Mouse (Mus musculus): ENCODE data around the gene Mst1r. TPM values are rescaled to one million over a fixed set of nuclear protein-coding genes. Genes with fewer than 3 reads are reported as not detected.
A peak's percentile ranks its signal among the peaks of the same experiment; 100 is the strongest.

Gene Mst1r
- polyA plus RNA-seq, 1 experiment from 2014 or later = 2.6 TPM

GRCm38 (mm10) chr9:107888267-107888850 lies 18.3 kb upstream of the Mst1r start:
- ATAC-seq = peak; percentile 82
- Histone ChIP-seq H3K4me1 (ENCODE audit: control insufficient read depth, insufficient read depth, low read length) (peaks cover 17% of the 10 kb centered on the region), H3K4me3 (ENCODE audit: low read depth, low read length) (peak overlapping the region; percentile 59), H3K4me2 (ENCODE audit: low read length) (peak overlapping the region; percentile 78), H3K9ac (ENCODE audit: low read depth, low read length) (peak overlapping the region; percentile 71), H3K36me3 (ENCODE audit: control insufficient read depth, insufficient read depth, low read length) (no peaks in the 10 kb centered on the region), H3K27me3 (ENCODE audit: control insufficient read depth, insufficient read depth, low read depth, low read length) (peaks cover 7% of the 10 kb centered on the region), H3K27ac (ENCODE audit: low read length) (peak overlapping the region; percentile 69), H3K9me3 (replicated peaks; ENCODE audit: control insufficient read depth, low read length, poor library complexity, severe bottlenecking) (no peaks in the 10 kb centered on the region)
- WGBS = under 1% methylated on average over 18 of the region's 18 CpGs

DNA sequence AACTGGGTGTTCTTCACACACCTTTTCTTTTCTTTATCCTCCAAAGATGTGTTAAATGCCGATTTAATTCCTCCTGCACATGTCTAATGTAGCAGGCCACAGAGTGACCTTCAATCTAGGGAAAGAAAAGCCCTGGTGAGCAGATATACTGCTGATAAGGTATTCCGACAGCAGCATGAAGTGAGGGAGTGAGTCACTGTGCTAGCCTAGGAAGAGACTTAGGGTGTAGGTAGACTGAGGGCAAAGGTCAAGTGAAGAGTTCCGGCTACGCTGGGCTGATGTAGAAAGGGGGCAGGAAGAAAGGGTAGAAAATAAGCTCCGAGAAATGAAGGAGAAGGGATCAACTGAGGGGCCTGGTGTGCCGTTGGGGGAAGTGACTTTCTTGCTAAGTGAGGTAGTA lies 16.4 kb upstream of the Mst1r start:
- no peak overlapping the region for H3K4me2 ChIP-seq (ENCODE audit: low read length)
- ATAC-seq = no peak
- H3K36me3 ChIP-seq (ENCODE audit: control insufficient read depth, insufficient read depth, low read length) = no peaks in the 10 kb centered on the region
- H3K27me3 ChIP-seq (ENCODE audit: control insufficient read depth, insufficient read depth, low read depth, low read length) = peaks cover 5% of the 10 kb centered on the region
- H3K4me1 ChIP-seq (ENCODE audit: control insufficient read depth, insufficient read depth, low read length) = peaks cover 17% of the 10 kb centered on the region
- no peaks in the 10 kb centered on the region for H3K9me3 ChIP-seq (replicated peaks; ENCODE audit: control insufficient read depth, low read length, poor library complexity, severe bottlenecking)
- H3K4me3 ChIP-seq (ENCODE audit: low read depth, low read length) = no peak overlapping the region
- no peak overlapping the region for H3K27ac ChIP-seq (ENCODE audit: low read length)
- no peak overlapping the region for H3K9ac ChIP-seq (ENCODE audit: low read depth, low read length)
- 81% methylated on average over 6 of the region's 6 CpGs for WGBS

DNA sequence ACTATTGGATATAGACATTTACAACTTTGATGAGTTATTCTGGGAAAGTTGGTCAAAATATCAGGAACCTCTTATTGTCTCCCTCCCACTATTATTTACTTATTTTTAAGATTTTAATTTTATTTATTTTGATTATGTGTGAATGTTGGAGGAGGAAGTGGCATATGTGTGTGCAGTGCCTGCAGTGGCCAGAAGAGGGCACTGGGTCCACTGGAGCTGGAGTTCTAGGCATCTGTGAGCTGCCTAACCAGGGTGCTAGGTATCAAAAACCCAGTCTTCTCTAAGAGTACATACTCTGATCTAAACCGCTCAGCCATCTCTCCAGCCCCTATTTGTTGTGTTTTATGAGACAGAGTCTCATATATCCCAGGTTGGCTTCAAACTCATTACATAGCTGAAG lies 15.7 kb upstream of the Mst1r start:
- Histone ChIP-seq H3K4me2 (ENCODE audit: low read length) (no peak overlapping the region), H3K4me1 (ENCODE audit: control insufficient read depth, insufficient read depth, low read length) (peaks cover 17% of the 10 kb centered on the region), H3K27ac (ENCODE audit: low read length) (no peak overlapping the region), H3K9ac (ENCODE audit: low read depth, low read length) (no peak overlapping the region), H3K9me3 (replicated peaks; ENCODE audit: control insufficient read depth, low read length, poor library complexity, severe bottlenecking) (no peaks in the 10 kb centered on the region), H3K4me3 (ENCODE audit: low read depth, low read length) (no peak overlapping the region), H3K27me3 (ENCODE audit: control insufficient read depth, insufficient read depth, low read depth, low read length) (peaks cover 5% of the 10 kb centered on the region), H3K36me3 (ENCODE audit: control insufficient read depth, insufficient read depth, low read length) (no peaks in the 10 kb centered on the region)
- ATAC-seq = no peak
- 96% methylated on average over 1 of the region's 1 CpGs for WGBS

GRCm38 (mm10) chr9:107898563-107898962 lies 8.1 kb upstream of the Mst1r start:
- WGBS = 85% methylated on average over 10 of the region's 10 CpGs

GRCm38 (mm10) chr9:107899855-107900254 lies 6.8 kb upstream of the Mst1r start:
- 73% methylated on average over 12 of the region's 12 CpGs for WGBS
- Histone ChIP-seq H3K9ac (ENCODE audit: low read depth, low read length) (no peak overlapping the region), H3K27ac (ENCODE audit: low read length) (no peak overlapping the region), H3K27me3 (ENCODE audit: control insufficient read depth, insufficient read depth, low read depth, low read length) (peaks cover 7% of the 10 kb centered on the region), H3K36me3 (ENCODE audit: control insufficient read depth, insufficient read depth, low read length) (no peaks in the 10 kb centered on the region; the same call in 1 of the 2 replicates), H3K4me2 (ENCODE audit: low read length) (no peak overlapping the region), H3K9me3 (replicated peaks; ENCODE audit: control insufficient read depth, low read length, poor library complexity, severe bottlenecking) (no peaks in the 10 kb centered on the region), H3K4me1 (ENCODE audit: control insufficient read depth, insufficient read depth, low read length) (0 out of 2 replicates have a peak, but pooled peaks cover 3% of the 10 kb centered on the region), H3K4me3 (ENCODE audit: low read depth, low read length) (no peak overlapping the region)
- ATAC-seq = no peak

More at GRCm38 (mm10) chr9:107898563-107898962, 8.1 kb upstream of the Mst1r start:
- no peak overlapping the region for H3K9ac ChIP-seq (ENCODE audit: low read depth, low read length)
- no peak overlapping the region for H3K4me2 ChIP-seq (ENCODE audit: low read length)
- no peak overlapping the region for H3K4me3 ChIP-seq (ENCODE audit: low read depth, low read length)
- no peak overlapping the region for H3K27ac ChIP-seq (ENCODE audit: low read length)
- no peaks in the 10 kb centered on the region; the same call in 1 of the 2 replicates for H3K36me3 ChIP-seq (ENCODE audit: control insufficient read depth, insufficient read depth, low read length)
- no peak for ATAC-seq
- H3K9me3 ChIP-seq (replicated peaks; ENCODE audit: control insufficient read depth, low read length, poor library complexity, severe bottlenecking) = no peaks in the 10 kb centered on the region
- peaks cover 7% of the 10 kb centered on the region for H3K27me3 ChIP-seq (ENCODE audit: control insufficient read depth, insufficient read depth, low read depth, low read length)
- H3K4me1 ChIP-seq (ENCODE audit: control insufficient read depth, insufficient read depth, low read length) = 0 out of 2 replicates have a peak, but pooled peaks cover 3% of the 10 kb centered on the region

GRCm38 (mm10) chr9:107900840-107901626 lies 5.6 kb upstream of the Mst1r start:
- Histone ChIP-seq H3K9me3 (replicated peaks; ENCODE audit: control insufficient read depth, low read length, poor library complexity, severe bottlenecking) (no peaks in the 10 kb centered on the region), H3K4me2 (ENCODE audit: low read length) (peak overlapping the region; percentile 62), H3K9ac (ENCODE audit: low read depth, low read length) (peak overlapping the region; percentile 64), H3K36me3 (ENCODE audit: control insufficient read depth, insufficient read depth, low read length) (no peaks in the 10 kb centered on the region; the same call in 1 of the 2 replicates), H3K27me3 (ENCODE audit: control insufficient read depth, insufficient read depth, low read depth, low read length) (peaks cover 7% of the 10 kb centered on the region), H3K4me1 (ENCODE audit: control insufficient read depth, insufficient read depth, low read length) (0 out of 2 replicates have a peak, but pooled peaks cover 6% of the 10 kb centered on the region), H3K4me3 (ENCODE audit: low read depth, low read length) (peak overlapping the region; percentile 36), H3K27ac (ENCODE audit: low read length) (no peak overlapping the region)
- WGBS = 3% methylated on average over 44 of the region's 44 CpGs
- ATAC-seq = peak; percentile 59; the same call in 1 of the 2 replicates

GRCm38 (mm10) chr9:107901627-107901914 lies 5.1 kb upstream of the Mst1r start:
- Histone ChIP-seq H3K9me3 (replicated peaks; ENCODE audit: control insufficient read depth, low read length, poor library complexity, severe bottlenecking) (no peaks in the 10 kb centered on the region), H3K4me1 (ENCODE audit: control insufficient read depth, insufficient read depth, low read length) (peaks cover 9% of the 10 kb centered on the region; the same call in 1 of the 2 replicates), H3K27me3 (ENCODE audit: control insufficient read depth, insufficient read depth, low read depth, low read length) (peaks cover 7% of the 10 kb centered on the region), H3K9ac (ENCODE audit: low read depth, low read length) (peak overlapping the region; percentile 31; the same call in 1 of the 2 replicates), H3K27ac (ENCODE audit: low read length) (no peak overlapping the region), H3K4me3 (ENCODE audit: low read depth, low read length) (peak overlapping the region; percentile 36; the same call in 1 of the 2 replicates), H3K36me3 (ENCODE audit: control insufficient read depth, insufficient read depth, low read length) (no peaks in the 10 kb centered on the region; the same call in 1 of the 2 replicates), H3K4me2 (ENCODE audit: low read length) (peak overlapping the region; percentile 62)
- ATAC-seq = no peak
- WGBS = 11% methylated on average over 17 of the region's 17 CpGs

GRCm38 (mm10) chr9:107904726-107905125 lies 1.9 kb upstream of the Mst1r start:
- H3K4me2 ChIP-seq (ENCODE audit: low read length) = no peak overlapping the region
- peaks cover 6% of the 10 kb centered on the region for H3K27me3 ChIP-seq (ENCODE audit: control insufficient read depth, insufficient read depth, low read depth, low read length)
- no peak overlapping the region for H3K9ac ChIP-seq (ENCODE audit: low read depth, low read length)
- peaks cover 16% of the 10 kb centered on the region; the same call in 1 of the 2 replicates for H3K4me1 ChIP-seq (ENCODE audit: control insufficient read depth, insufficient read depth, low read length)
- H3K27ac ChIP-seq (ENCODE audit: low read length) = no peak overlapping the region
- ATAC-seq = peak; percentile 56
- no peaks in the 10 kb centered on the region for H3K9me3 ChIP-seq (replicated peaks; ENCODE audit: control insufficient read depth, low read length, poor library complexity, severe bottlenecking)
- no peaks in the 10 kb centered on the region for H3K36me3 ChIP-seq (ENCODE audit: control insufficient read depth, insufficient read depth, low read length)
- WGBS = 3% methylated on average over 4 of the region's 4 CpGs
- H3K4me3 ChIP-seq (ENCODE audit: low read depth, low read length) = no peak overlapping the region
